Mouse (Mus musculus) gastrocnemius, postnatal 4 days (tissue): ENCODE data around the gene Ntn4. TPM values are rescaled to one million over a fixed set of nuclear protein-coding genes. Genes with fewer than 3 reads are reported as not detected.
"Not testable (repeated sequence)": the region's sequence is repeated elsewhere in the genome, so short reads cannot be mapped to it uniquely, and the experiment has no call there.

ENCODE experiments used
- DNase-seq, 2 experiments: peaks; one replicate each; pipeline ENCODE4 v3.0.0; 2021 to 2022; ENCODE audit warnings: low spot score in 2 of 2, mixed read lengths in 2 of 2
- total RNA-seq, 2 experiments: library from RNA; stranded (reverse); gene quantifications; 2 replicates each; pipeline ENCODE4 v1.2.3; 2021

Gene Ntn4
- total RNA-seq, 2 experiments from 2014 or later = 11.0 to 11.9 TPM

DNA sequence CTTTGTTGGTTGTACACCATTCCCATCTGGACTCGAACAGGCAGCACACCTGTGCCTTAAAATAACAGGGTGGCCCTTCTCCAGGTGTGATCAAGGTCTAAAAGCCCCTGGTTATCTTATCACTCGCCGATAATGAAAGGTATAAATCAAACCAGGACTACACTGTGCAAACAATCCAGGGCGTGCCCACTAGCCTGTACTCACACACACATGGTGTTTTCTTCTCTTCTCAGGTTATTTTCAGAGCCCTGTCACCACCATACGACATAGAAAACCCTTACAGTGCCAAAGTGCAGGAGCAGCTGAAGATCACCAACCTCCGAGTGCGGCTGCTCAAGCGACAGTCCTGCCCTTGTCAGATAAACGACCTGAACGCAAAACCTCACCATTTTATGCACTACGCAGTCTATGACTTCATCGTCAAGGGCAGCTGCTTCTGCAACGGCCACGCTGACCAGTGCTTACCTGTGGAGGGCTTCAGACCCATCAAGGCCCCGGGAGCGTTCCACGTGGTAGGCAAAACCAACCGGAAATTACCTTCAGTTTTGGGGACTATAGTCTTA lies 41.8 kb downstream of the Ntn4 start:
- no peak for DNase-seq

- no peak for DNase-seq
These were observed 42.7 kb downstream of the Ntn4 start for GRCm38 (mm10) chr10:93683185-93683584.

GRCm38 (mm10) chr10:93683896-93684295 lies 43.4 kb downstream of the Ntn4 start:
- no peak for DNase-seq

- DNase-seq = not testable (repeated sequence)
These were observed 44.9 kb downstream of the Ntn4 start for GRCm38 (mm10) chr10:93685416-93685815.

DNA sequence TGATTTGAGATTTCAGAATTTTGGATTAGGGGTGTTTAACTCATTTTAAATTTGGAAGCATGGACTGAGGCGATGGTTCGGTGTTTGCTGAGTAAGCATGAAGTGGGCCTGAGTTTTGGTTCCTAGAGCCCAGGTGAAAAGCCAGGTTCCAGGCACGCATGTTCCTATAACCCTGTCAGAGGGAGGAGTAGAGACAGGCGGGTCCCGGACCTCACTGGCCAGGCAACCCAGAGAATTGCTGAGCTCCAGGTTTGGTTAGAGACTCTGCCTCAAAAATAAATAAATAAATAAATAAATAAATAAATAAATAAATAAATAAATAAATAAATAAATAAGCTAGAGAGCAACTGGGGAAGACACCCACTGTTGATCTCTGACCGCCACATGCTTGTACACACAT lies 46.1 kb downstream of the Ntn4 start:
- no peak for DNase-seq

DNA sequence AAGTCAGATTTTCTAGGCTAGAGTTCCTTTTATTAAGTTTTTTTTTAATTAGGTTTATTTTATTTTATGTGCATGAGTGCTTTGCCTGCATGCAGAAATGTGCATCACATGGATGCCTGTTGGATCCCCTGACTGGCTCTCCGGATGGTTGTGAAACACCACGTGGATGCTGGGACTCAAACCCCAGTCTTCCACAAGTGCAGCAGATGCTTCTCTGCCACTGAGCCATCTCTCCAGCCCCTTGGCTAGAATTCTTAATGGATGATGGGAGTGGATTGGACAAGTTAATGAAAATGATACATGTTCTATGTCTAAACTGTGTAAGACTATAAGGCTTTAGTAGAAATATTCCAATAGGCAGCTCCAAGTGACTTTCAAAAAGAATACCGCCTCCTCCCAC lies 47.3 kb downstream of the Ntn4 start:
- DNase-seq = no peak

DNA sequence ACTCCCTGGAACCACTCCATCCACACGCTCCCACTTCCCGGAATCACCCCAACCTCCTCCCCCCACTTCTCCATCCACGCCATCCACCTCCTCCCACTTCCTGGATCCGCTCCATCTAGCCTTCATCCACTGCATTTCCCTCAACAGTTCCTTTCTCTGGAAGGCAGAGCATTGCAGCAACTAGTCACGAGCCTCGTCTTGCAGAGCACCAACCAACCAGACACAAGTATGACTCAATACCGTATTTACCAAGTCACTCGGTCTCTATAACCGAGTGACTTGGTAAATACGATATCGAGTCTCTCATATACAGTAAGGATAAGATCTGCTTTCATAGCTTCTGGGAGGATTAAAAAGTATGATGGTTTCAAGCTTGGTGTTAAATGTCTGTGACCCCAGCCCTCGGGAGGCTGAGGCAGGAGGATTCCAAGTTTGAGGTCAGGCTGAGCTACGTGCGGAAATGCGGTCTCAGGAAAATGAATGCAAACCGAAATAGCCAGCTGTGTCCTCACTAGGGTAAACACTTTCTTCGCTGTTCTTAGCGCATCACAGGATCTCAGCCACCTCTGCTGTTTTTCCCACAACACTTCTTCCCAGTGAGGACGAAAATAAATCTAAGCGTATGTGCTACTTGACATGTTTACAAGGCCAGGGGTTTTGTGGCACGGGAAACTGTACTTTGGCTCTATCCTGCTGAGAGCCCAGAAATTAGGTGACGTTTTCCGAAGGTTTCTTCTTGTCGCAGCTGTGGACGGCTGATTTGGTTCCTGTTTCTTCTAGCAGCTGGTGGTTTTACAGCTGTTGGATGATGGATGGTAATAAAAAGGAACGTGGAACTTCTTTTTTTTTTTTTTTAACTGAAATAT lies 48.1 kb downstream of the Ntn4 start:
- DNase-seq = peak in 1 of 2 experiments; percentile 34

DNA sequence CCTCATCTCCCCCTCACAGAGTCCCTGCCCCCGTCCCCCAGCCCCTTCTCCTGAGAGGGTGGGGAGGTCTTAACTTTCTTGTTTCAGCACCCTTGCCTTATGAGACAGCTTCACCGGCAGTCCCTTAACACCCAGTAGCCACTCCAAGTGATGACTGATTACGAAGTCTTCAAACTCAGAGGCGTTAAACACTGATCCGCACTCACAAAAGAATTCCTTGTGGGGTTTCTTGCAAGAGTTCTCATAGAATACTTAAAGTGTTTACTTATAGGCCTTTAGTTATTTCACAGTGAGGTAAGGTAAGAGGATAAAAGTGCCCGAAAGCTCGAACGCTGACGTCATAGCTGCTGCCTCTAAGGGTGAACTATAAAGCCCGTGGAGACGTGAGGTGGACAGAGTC lies 50.9 kb downstream of the Ntn4 start:
- DNase-seq = no peak

DNA sequence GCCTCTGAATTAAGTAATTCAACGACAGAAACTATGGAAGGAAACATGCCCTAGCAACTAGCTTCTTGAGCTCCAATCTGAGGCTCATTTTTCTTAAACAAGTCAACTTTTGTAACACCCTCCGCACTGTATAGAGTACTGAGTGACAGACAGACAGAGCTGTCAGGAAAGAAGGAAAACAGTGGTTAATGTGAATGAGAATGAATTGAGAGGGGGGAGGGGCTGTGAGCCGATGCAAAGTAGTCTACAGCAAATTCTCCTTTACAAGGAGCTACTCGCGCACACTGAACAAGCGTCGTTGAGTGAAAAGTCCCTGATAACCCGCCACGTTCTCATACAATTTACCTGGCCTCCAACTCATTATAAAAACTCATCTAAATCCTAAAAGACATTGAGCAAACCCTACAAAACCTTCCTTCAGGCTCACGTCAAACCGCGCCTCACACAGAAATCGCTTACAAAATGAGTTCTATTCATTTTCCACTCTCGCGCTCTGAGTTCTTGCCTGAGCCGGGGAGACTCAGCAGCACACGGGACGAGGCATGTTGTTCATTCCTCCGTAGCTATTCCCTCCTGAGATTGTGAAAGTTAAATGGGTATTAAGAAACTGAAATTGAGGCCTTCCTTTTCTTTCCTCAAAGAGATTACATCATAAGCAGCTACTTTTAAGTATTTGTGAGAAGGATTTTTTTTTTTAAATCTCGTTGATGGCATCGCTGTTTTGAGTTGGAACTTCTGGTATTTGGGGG lies 54.7 kb downstream of the Ntn4 start:
- DNase-seq = no peak

DNA sequence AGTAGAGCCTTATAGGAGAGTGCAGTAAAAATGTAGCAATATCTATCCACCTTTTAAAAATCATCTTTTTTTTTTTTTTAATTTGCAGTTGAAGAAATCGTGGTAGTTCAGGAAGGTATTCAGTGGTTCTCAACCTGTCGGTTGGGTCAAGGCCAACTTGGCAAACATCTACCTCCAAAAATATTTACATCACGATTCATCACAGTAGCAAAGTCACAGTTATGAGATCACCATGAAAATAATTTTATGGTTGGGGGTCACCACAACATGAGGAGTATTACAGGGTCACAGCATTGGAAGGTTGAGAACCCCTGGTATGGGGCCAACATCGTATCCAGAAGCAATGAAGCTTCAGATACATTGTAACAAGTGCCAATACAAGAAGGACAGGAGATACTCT lies 55.5 kb downstream of the Ntn4 start:
- DNase-seq = no peak

DNA sequence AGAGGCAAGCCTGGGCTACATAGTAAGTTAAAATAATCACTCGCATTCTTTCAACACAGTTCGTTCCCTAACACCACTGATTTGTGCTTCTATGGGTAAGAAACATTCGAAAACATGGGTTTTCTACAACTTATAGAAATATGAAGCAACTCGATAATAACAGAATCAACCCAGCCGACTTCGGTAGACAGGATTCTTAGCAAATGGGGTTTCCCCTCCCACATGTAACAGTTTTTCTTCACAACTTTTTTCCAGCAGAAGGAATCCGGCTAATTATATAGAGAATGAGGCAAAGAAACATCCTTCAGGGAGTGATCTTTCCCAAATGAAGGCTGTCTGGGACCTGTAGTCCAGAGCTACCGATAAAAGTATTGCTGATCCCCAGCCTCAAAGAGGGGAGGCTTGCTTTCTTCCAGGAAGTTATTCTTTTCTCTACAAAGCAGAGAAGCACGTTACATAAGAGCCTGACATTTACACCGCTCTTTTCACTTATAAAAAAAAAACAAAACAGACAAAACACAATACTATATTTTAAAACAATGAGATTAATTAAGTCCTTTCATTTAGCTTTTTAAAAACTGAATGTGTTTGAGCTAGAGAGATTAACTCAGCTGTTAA lies 57.5 kb downstream of the Ntn4 start:
- no peak for DNase-seq

DNA sequence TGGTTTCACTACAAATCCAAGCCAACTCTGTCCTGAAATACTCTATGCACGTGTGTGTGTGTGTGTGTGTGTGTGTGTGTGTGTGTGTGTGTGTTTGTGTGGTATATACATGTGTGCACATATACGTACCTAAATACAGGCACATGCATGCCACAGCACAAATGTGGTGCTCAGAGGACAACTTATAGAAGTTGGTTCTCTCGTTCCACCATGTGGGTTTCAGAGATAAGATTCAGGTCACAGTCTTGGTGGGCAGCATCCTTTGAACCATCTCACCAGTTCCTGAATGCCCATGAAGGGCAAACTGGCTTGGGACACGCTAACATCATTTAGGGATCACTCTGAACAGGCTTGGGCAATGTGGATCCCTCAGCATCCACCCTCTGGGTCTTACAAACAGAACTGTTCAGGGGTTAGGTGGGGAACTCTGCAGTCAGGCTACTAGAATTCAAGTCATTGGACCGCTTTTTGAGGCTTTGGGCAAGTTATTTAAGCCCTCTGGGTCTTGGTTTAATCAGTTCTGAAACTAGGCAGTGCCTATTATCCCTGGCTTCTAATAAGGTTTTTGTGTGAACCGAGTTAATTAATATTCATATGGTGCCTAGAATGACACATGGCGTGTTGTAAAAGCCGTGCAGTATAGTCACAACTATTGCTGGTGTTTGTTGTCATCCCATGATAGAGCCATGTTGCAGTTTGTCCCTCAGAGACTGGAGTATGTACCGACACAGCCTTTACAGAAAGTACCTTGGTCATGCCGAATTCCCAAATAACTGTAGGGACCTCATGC lies 59.4 kb downstream of the Ntn4 start:
- no peak for DNase-seq

- DNase-seq = no peak
These were observed 60.3 kb downstream of the Ntn4 start for GRCm38 (mm10) chr10:93700589-93701363.

DNA sequence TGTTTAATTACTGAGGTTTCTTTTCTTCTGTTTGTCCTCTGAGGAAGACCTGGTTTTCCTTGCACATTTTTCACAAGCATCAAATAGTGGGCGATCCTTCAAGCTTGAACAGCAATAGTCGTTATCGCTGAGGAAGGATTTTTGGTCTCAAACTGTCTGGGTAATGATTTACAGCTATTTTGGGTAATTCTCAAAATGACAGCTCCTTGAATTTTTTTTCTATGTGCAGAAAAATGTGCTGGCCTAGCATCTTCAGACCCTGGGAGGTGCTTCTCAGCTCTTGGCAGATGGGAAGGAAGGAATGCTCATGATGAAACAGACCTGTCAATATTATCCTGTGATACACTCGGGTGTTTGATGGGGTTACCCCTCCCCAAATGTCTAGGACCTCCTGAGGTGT lies 63.5 kb downstream of the Ntn4 start:
- no peak for DNase-seq

- DNase-seq = no peak
These were observed 66.9 kb downstream of the Ntn4 start for GRCm38 (mm10) chr10:93707149-93708075.

- no peak for DNase-seq
These were observed 67.6 kb downstream of the Ntn4 start for GRCm38 (mm10) chr10:93708076-93708473.

DNA sequence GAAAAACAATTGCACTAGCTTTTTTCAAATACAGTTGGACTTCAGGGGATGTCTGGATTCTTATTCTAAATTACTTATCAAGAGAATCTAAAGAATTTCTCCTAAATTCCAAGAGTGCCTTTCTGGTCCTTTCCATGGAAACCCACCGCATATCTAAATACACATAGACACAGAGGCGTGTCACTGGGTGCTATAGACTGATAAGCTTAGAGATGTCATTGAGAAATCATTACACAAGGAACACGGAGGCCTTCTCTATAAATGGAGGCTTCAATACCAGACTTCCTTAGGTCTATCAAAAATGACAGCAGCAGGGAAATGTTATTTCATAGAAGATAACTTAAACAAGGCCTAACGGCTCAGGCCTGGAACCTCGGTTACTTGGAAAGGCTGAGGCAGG lies 68.0 kb downstream of the Ntn4 start:
- DNase-seq = no peak

DNA sequence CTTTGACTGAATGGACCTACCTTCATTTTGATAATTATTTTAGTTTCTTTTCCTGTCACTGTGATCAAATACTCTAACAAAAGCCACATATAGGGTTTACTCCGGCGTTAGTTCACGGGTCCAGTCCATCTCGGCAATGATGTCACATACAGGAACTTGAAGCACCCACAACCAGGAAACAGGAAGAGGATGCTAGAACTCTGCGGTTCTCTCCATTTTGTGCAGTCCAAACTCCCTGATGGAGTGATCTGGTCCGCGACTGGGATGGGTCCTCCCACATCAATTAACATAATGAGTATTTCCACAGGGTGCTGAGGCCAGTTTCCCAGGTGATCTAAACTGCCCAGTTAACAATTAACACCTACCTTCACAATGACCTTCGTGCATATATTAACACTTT lies 69.1 kb downstream of the Ntn4 start:
- no peak for DNase-seq
